Mouse (Mus musculus) ES-E14 (cell line): ENCODE measurements around the gene Npcd.

Experiments
- CHD2 ChIP-seq: IDR thresholded peaks from 2 replicates; pipeline ENCODE4 v1.6.1; 2014; ENCODE audit warnings: mild to moderate bottlenecking, low read depth, low read length, inconsistent platforms
- HCFC1 ChIP-seq: IDR thresholded peaks from 2 replicates; pipeline ENCODE4 v1.6.1; 2012; ENCODE audit warnings: low read length, inconsistent platforms, borderline replicate concordance; ENCODE audit not compliant: insufficient read depth
- ZC3H11A ChIP-seq: IDR thresholded peaks from 2 replicates; pipeline ENCODE4 v1.6.1; 2012; ENCODE audit warnings: low read depth, mild to moderate bottlenecking, inconsistent platforms, low read length, borderline replicate concordance

GRCm38 (mm10) chr15:79766586-79767071, 67.4 kb downstream of the Npcd start:
- no peak for TF ChIP-seq CHD2
- TF ChIP-seq ZC3H11A = no peak
- no peak for TF ChIP-seq HCFC1
